ENCODE assay signal across 7 mouse cellular contexts in genomic region chr1:65186287-65187073, GRCm38 (mm10). TPM values are rescaled to one million over a fixed set of nuclear protein-coding genes. Genes with fewer than 3 reads are reported as not detected.
DNase-seq lines count a peak whose midpoint lies in the region; ATAC-seq and TF ChIP-seq lines count a peak whose summit lies in the region.

Gene Idh1, minus strand, starts transcription at chr1:65186500.
Gene Pikfyve, plus strand, starts transcription at chr1:65186683.

- TF ChIP-seq CTCF in heart, adult 2 months (IDR thresholded peaks at IDR 0.05): peak; percentile 56

- H3K4me1 ChIP-seq in embryonic facial prominence, embryonic 12.5 days: peaks cover 13% of the 10 kb centered on the region; the same call in 1 of the 2 replicates
- H3K4me1 ChIP-seq in heart, adult 2 months (ENCODE audit: control insufficient read depth, insufficient read depth, low read length): no peaks in the 10 kb centered on the region
- peaks cover 12% of the 10 kb centered on the region for H3K4me1 ChIP-seq in limb, embryonic 13.5 days
- peaks cover 14% of the 10 kb centered on the region for H3K4me1 ChIP-seq in midbrain, embryonic 16.5 days (ENCODE audit: control insufficient read depth, insufficient read depth, low read length)

- peak; percentile 92 for DNase-seq in adrenal gland, postnatal 25 days
- DNase-seq in heart, adult 2 months: peak; percentile 97
- DNase-seq in kidney, adult 8-10 months: peak; percentile 98 to 99
- peak; percentile 96 to 97 for DNase-seq in spleen, postnatal 10 days (ENCODE audit: low spot score in 2 of 2)

- peak; percentile 88 for TF ChIP-seq POLR2A in heart, adult 2 months (IDR thresholded peaks at IDR 0.05; ENCODE audit: insufficient read depth, low read depth, low read length)

- peak within 1 kb of the TSS; percentile 93 for H3K4me3 ChIP-seq in embryonic facial prominence, embryonic 12.5 days
- H3K4me3 ChIP-seq in heart, adult 2 months: peak within 1 kb of the TSS; percentile 91
- peak within 1 kb of the TSS; percentile 91 for H3K4me3 ChIP-seq in limb, embryonic 13.5 days
- peak within 1 kb of the TSS; percentile 96 for H3K4me3 ChIP-seq in midbrain, embryonic 16.5 days (ENCODE audit: low read depth, low read length)

- H3K36me3 ChIP-seq in embryonic facial prominence, embryonic 12.5 days: no peaks in the 10 kb centered on the region
- H3K36me3 ChIP-seq in heart, adult 2 months (ENCODE audit: control insufficient read depth, insufficient read depth, low read length): no peaks in the 10 kb centered on the region
- H3K36me3 ChIP-seq in limb, embryonic 13.5 days: no peaks in the 10 kb centered on the region
- no peaks in the 10 kb centered on the region for H3K36me3 ChIP-seq in midbrain, embryonic 16.5 days (ENCODE audit: control insufficient read depth, insufficient read depth, low read length)

- peak; percentile 94 for ATAC-seq in embryonic facial prominence, embryonic 12.5 days (ENCODE audit: insufficient number of reproducible peaks, insufficient read depth, low FRiP score, low TSS enrichment)
- ATAC-seq in limb, embryonic 13.5 days (ENCODE audit: low FRiP score, low read depth): peak; percentile 100
- peak; percentile 99 for ATAC-seq in midbrain, embryonic 16.5 days

- H3K4me2 ChIP-seq in embryonic facial prominence, embryonic 12.5 days (replicated peaks): peak within 1 kb of the TSS; percentile 79
- peak within 1 kb of the TSS; percentile 77 for H3K4me2 ChIP-seq in limb, embryonic 13.5 days (replicated peaks)
- peak within 1 kb of the TSS; percentile 91 for H3K4me2 ChIP-seq in midbrain, embryonic 16.5 days (ENCODE audit: low read length)

- H3K27ac ChIP-seq in embryonic facial prominence, embryonic 12.5 days: peak within 1 kb of the TSS; percentile 86
- H3K27ac ChIP-seq in heart, adult 2 months: peak within 1 kb of the TSS; percentile 74
- H3K27ac ChIP-seq in limb, embryonic 13.5 days: peak within 1 kb of the TSS; percentile 80
- peak within 1 kb of the TSS; percentile 89 for H3K27ac ChIP-seq in midbrain, embryonic 16.5 days (ENCODE audit: low read length)

- H3K79me2 ChIP-seq in heart, adult 2 months (replicated peaks; ENCODE audit: control insufficient read depth, insufficient read depth, low read length): 0 out of 2 replicates have a peak, but pooled peaks cover 1% of the 10 kb centered on the region

- H3K9me3 ChIP-seq in embryonic facial prominence, embryonic 12.5 days: no peaks in the 10 kb centered on the region
- H3K9me3 ChIP-seq in limb, embryonic 13.5 days: no peaks in the 10 kb centered on the region
- no peaks in the 10 kb centered on the region for H3K9me3 ChIP-seq in midbrain, embryonic 16.5 days (replicated peaks; ENCODE audit: control insufficient read depth, low read length, poor library complexity, severe bottlenecking)

- H3K27me3 ChIP-seq in embryonic facial prominence, embryonic 12.5 days: no peaks in the 10 kb centered on the region
- no peaks in the 10 kb centered on the region for H3K27me3 ChIP-seq in heart, adult 2 months (ENCODE audit: control insufficient read depth, insufficient read depth, low read length)
- no peaks in the 10 kb centered on the region for H3K27me3 ChIP-seq in limb, embryonic 13.5 days
- H3K27me3 ChIP-seq in midbrain, embryonic 16.5 days (ENCODE audit: control insufficient read depth, insufficient read depth, low read depth, low read length): no peaks in the 10 kb centered on the region

- intact Hi-C loops in heart, adult 2 months (cut with DNase I): loop anchor here (10.0 kb wide), 1 partner anchor 452 kb away; the partner anchor contains the start of gene Fzd5

- H3K9ac ChIP-seq in embryonic facial prominence, embryonic 12.5 days: peak within 1 kb of the TSS; percentile 87
- H3K9ac ChIP-seq in heart, adult 2 months (ENCODE audit: low read depth, low read length): peak within 1 kb of the TSS; percentile 93
- H3K9ac ChIP-seq in limb, embryonic 13.5 days: peak within 1 kb of the TSS; percentile 90
- peak within 1 kb of the TSS; percentile 84 for H3K9ac ChIP-seq in midbrain, embryonic 16.5 days (ENCODE audit: low read depth, low read length)

- TF ChIP-seq EP300 in heart, adult 2 months (IDR thresholded peaks at IDR 0.05; ENCODE audit: insufficient read depth, low read depth, low read length): peak; percentile 85; the same call in 1 of the 2 replicates

- WGBS in embryonic facial prominence, embryonic 12.5 days: 1% methylated on average over 70 of the region's 71 CpGs
- 1% methylated on average over 61 of the region's 71 CpGs for WGBS in heart, adult 2 months
- WGBS in limb, embryonic 13.5 days: under 1% methylated on average over 60 of the region's 71 CpGs
- under 1% methylated on average over 59 of the region's 71 CpGs for WGBS in midbrain, embryonic 16.5 days

RNA-seq across cellular contexts. Expression of gene Idh1, which starts in this region (rescaled TPM):
- total RNA-seq in adrenal gland, postnatal 25 days (2021): 698 and 945 TPM in 2 replicates
- 175 and 180 TPM in 2 replicates for polyA plus RNA-seq in embryonic facial prominence, embryonic 12.5 days (2016; fragmentation: Nextera tagmentation; extraction: Ambion mirVana)
- total RNA-seq in heart, adult 2 months (2021): 10 to 100 TPM; 57.8 to 88.9 TPM
- polyA plus RNA-seq in heart, adult 2 months (2012; rRNA removed): 22.1 and 39.9 TPM in 2 replicates
- 132 and 146 TPM in 2 replicates for polyA plus RNA-seq in limb, embryonic 13.5 days (2015; fragmentation: Nextera tagmentation; extraction: Ambion mirVana)
- 553 and 565 TPM in 2 replicates for polyA plus RNA-seq in midbrain, embryonic 16.5 days (2015; fragmentation: Nextera tagmentation; extraction: Ambion mirVana)

RNA-seq across cellular contexts. Expression of gene Pikfyve, which starts in this region (rescaled TPM):
- 33.8 and 36.8 TPM in 2 replicates for total RNA-seq in adrenal gland, postnatal 25 days (2021)
- 14.4 and 15.9 TPM in 2 replicates for polyA plus RNA-seq in embryonic facial prominence, embryonic 12.5 days (2016; fragmentation: Nextera tagmentation; extraction: Ambion mirVana)
- 10 to 100 TPM in 1 of 2 experiments, 1 to 10 TPM in 1; 9.6 to 10.3 TPM for total RNA-seq in heart, adult 2 months (2021)
- 2.5 and 4.2 TPM in 2 replicates for polyA plus RNA-seq in heart, adult 2 months (2012; rRNA removed)
- 11.9 and 14.2 TPM in 2 replicates for polyA plus RNA-seq in limb, embryonic 13.5 days (2015; fragmentation: Nextera tagmentation; extraction: Ambion mirVana)
- 9.8 and 12.4 TPM in 2 replicates for polyA plus RNA-seq in midbrain, embryonic 16.5 days (2015; fragmentation: Nextera tagmentation; extraction: Ambion mirVana)

Comparison
In these comparisons a context has a peak if more than half of its experiments do, and no peak if none do; other contexts are left out.
1. Peak in every context shown above with its lines: DNase-seq, ATAC-seq, H3K4me3 ChIP-seq and H3K27ac ChIP-seq.